Mouse (Mus musculus) right cerebral cortex, postnatal 25 days (tissue): ENCODE data around the gene Slc22a16.

ENCODE experiments used
- DNase-seq: peaks from one replicate; pipeline ENCODE4 v3.0.0; 2022

The Slc22a16 gene

GRCm38 (mm10) chr10:40617973-40618372, 47.8 kb downstream of the Slc22a16 start:
- no peak for DNase-seq

GRCm38 (mm10) chr10:40619760-40620159, 49.6 kb downstream of the Slc22a16 start:
- DNase-seq, result no peak

GRCm38 (mm10) chr10:40629140-40629539, 59.0 kb downstream of the Slc22a16 start:
- DNase-seq, result no peak

GRCm38 (mm10) chr10:40629656-40630311, 59.6 kb downstream of the Slc22a16 start, which contains the start of gene Ddo:
TSS of gene Ddo (plus strand) at chr10:40630011.
- no peak for DNase-seq

GRCm38 (mm10) chr10:40630457-40630856, 60.3 kb downstream of the Slc22a16 start:
- DNase-seq, result no peak

- no peak for DNase-seq
These were observed 60.8 kb downstream of the Slc22a16 start for GRCm38 (mm10) chr10:40630961-40631360.

GRCm38 (mm10) chr10:40632087-40632486, 62.0 kb downstream of the Slc22a16 start:
- no peak for DNase-seq

- no peak for DNase-seq
These were observed 67.2 kb downstream of the Slc22a16 start for GRCm38 (mm10) chr10:40637331-40637730.

DNA sequence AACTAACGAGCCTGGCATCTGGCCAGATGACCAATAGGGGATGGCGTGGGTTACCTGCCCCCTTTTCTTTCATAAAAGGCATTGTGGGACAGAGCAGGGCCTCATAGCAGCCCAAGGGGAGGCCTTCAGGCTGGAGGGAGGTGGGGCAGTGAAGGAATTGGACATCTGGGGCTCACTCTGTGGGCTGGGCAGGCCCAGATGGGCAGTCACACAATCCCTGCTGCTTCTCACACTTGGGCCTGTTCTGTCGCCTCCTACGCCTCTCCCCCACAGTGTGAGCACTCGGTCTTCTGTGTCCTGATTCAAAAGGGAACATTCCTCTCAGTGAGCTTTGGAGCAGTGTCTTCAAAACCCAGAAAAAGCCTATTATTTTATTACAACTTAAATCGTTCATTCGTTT, 68.1 kb downstream of the Slc22a16 start:
- peak; percentile 82 for DNase-seq

- peak; percentile 60 for DNase-seq
These were observed 69.0 kb downstream of the Slc22a16 start for GRCm38 (mm10) chr10:40638823-40639819.

DNA sequence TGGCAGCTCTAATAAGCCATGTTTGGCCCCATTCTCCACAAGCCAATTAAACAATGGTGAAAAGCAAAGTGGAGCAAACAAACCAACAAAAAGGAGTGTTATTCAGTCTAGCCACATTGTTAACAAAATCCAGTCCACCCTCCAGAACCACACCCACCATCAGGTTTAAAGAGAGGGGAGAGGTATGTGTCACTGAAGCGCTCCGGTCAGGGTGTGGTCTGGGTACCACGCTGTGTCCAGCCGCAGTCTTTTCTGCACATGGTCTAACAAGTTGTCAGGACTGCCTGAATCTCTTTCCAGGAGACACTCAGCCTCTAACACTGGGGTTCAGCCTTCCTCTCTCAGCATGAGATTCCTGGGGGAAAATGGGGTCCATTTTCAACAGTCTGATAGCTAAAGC, 70.3 kb downstream of the Slc22a16 start:
- no peak for DNase-seq

GRCm38 (mm10) chr10:40641901-40642300, 71.8 kb downstream of the Slc22a16 start:
- no peak for DNase-seq

DNA sequence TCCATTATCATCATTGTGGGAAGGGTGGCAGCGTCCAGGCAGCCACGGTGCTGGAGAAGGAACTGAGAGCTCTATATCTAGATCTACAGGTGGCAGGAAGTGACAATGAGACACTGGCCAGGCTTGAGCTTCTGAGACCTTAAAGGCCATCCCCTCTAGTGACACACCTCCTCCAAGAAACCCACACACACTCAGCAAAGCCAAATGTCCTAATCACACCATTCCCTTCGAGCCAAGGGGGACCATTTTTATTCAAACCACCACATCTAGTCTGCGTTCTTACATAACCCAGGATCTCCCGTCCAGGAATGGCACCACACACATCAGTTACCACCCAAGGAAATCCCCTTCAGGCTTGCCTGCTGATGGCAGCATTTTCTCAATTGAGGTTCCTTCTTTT, 73.0 kb downstream of the Slc22a16 start:
- DNase-seq, result no peak

DNA sequence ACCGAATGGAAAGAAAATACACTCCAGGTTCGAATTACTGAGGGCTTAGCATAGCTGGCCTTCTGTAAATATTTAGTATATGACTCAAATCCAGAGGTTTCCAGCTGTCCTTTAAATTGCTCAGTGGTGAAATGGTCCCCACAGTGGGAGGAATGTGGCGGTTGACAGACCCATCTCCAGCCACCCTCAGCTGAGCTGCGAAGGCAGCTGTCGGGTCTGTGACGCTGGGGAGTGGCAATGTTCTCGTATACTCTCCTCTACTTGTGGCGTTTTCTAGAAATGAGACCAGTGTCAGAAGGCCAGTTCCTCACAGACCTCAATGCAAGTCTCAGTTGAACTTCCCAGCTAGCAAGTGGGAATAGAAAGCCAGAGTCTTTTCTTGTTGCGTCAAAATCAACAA, 74.3 kb downstream of the Slc22a16 start:
- DNase-seq, result no peak

DNA sequence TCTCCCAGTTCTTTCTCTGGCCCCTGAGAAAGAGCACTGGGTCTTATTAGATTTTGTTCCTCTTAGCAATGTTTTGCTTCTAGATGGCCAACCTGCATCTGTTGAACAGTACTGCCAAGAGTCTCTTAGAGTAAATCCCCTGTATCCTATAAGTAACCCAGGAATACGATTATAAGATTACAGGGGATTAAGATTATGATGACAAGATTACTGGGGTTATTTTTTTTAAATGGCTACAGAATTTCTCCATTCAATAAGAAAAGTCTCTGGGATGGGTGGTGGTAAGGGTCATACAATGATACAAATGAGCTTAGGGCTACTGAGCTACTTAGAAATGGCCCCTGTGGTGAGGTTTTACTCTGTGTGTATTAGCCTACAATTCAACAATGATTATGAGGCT, 75.2 kb downstream of the Slc22a16 start:
- no peak for DNase-seq

- DNase-seq, result no peak
These were observed 78.6 kb downstream of the Slc22a16 start for GRCm38 (mm10) chr10:40648776-40649175.

DNA sequence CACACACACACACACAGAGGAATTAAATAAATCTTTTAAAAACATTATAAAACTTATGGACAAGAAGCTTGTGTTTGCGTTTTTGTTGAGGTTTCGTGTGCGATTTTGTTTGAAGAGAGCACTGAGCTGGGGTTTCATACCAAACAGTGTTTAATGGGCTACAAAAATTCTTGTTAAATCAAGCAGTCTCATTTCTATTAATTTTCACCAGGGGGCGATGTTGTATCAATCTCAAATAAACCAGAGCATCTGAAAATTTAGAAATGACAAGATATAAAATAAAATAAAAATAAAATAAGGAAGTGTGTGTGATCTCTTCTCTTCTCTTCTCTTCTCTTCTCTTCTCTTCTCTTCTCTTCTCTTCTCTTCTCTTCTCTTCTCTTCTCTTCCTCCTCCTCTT, 79.5 kb downstream of the Slc22a16 start:
- no peak for DNase-seq

DNA sequence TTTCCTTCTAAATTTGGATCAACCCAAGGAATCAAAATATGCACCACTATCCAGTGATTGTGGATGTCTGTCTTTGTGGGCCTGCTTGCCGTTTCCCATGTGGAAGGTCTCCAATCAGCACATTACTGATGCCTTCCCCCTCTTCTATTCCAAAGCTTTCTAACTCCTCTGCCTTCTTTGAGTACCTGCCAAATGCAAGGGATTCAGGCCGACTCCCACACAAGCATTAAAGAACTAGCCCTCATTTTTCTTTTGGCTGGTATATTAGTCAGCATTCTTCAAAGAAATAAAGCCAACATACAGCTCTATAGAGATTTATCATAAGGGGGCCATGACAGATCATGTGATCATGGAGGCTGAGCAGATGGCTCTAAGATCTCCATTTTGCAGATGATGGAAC, 81.5 kb downstream of the Slc22a16 start:
- no peak for DNase-seq
